Mouse (Mus musculus): ENCODE measurements at regions not wholly inside any gene's neighbourhood (a gene's known extent, or its start where the extent isn't known, plus 50 kb on each side); places are given as distances from the start of the nearest gene placed in this dataset.

DNA sequence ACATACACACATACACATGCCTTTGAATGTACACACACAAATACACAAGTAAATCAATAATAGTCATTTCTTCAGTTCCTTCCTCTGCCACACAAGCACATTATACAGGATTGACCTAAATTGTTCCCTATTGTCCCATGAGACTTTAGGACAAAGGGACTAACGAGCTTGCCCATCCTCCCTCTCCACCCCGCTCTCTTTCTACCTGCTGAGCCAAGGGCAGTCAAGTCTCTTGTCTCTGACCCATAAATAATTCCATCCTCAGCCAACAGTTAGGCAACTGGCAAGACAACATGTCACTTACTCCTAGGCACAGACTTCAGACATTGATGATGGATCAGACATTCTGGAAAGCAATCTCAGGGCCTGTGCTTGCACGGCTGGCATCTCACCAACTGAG, 56.3 kb upstream of the Kcnk2 start:
- DNase-seq, result peak; percentile 57

All from retina, postnatal 1 day (tissue).